Mouse (Mus musculus) liver, embryonic 14.5 days (tissue): ENCODE measurements at regions not wholly inside any gene's neighbourhood (a gene's known extent, or its start where the extent isn't known, plus 50 kb on each side); places are given as distances from the start of the nearest gene placed in this dataset.

Source experiments
- CTCF ChIP-seq: IDR thresholded peaks from 2 replicates; pipeline ENCODE4 v1.5.1; 2016; ENCODE audit warnings: antibody characterized with exemption, low read depth, control low read depth
- EP300 ChIP-seq: IDR thresholded peaks from 2 replicates; pipeline ENCODE4 v1.6.1; 2016; ENCODE audit warnings: antibody characterized with exemption, low read depth

- no peak for TF ChIP-seq CTCF
- no peak for TF ChIP-seq EP300
Measured at GRCm38 (mm10) chr17:88272161-88272560, 168.3 kb upstream of the Foxn2 start.
